Mouse (Mus musculus) lung, embryonic 16.5 days (tissue): ENCODE results near the gene Rap1a. TPM values are rescaled to one million over a fixed set of nuclear protein-coding genes. Genes with fewer than 3 reads are reported as not detected.

Experiments used
- ATAC-seq: fragments of 200-750 bp; cut with Nextera tagmentation; 2 replicates; pipeline ENCODE4 v1.8.0; 2017; ENCODE audit warnings: low read depth, mild to moderate bottlenecking, moderate library complexity
- H3K27ac ChIP-seq: fragments of 300-500 bp; sonication (generic); 2 replicates; pipeline ENCODE4 v1.5.1; 2014; ENCODE audit warnings: mild to moderate bottlenecking, control low read depth, low read length
- H3K27me3 ChIP-seq: fragments of 300-500 bp; sonication (generic); 2 replicates; pipeline ENCODE4 v1.6.1; 2014; ENCODE audit warnings: low read depth, low read length, mixed read lengths; ENCODE audit not compliant: control insufficient read depth, insufficient read depth
- H3K36me3 ChIP-seq: fragments of 300-500 bp; sonication (generic); 2 replicates; pipeline ENCODE4 v1.6.1; 2014; ENCODE audit warnings: low read length; ENCODE audit not compliant: control insufficient read depth, insufficient read depth
- H3K4me1 ChIP-seq: fragments of 300-500 bp; sonication (generic); replicated peaks from 2 replicates; pipeline ENCODE4 v1.6.1; 2014; ENCODE audit warnings: low read length, mixed read lengths; ENCODE audit not compliant: control insufficient read depth, insufficient read depth
- H3K4me2 ChIP-seq: fragments of 300-500 bp; sonication (generic); 2 replicates; pipeline ENCODE4 v1.6.1; 2014; ENCODE audit warnings: low read depth, low read length, control low read depth
- H3K4me3 ChIP-seq: fragments of 300-500 bp; sonication (generic); 2 replicates; pipeline ENCODE4 v1.5.1; 2014; ENCODE audit warnings: mild to moderate bottlenecking, low read length, control low read depth
- H3K9ac ChIP-seq: fragments of 300-500 bp; sonication (generic); 2 replicates; pipeline ENCODE4 v1.6.1; 2014; ENCODE audit warnings: low read length, control low read depth
- H3K9me3 ChIP-seq: fragments of 300-500 bp; sonication (generic); 2 replicates; pipeline ENCODE4 v1.6.1; 2016; ENCODE audit warnings: low read length; ENCODE audit not compliant: control insufficient read depth
- WGBS: fragments of 180-500 bp; shearing (Covaris S2); extraction: QIAGEN DNeasy Blood & Tissue Kit; methylation state at CpG from one replicate; pipeline ENCODE4 v1.1.7; 2014; 5-methylcytosine and 5-hydroxymethylcytosine counted together
- polyA plus RNA-seq: library from polyadenylated mRNA; unstranded; fragments of >200 nt; fragmentation: Nextera tagmentation; extraction: Ambion mirVana; gene quantifications from 2 replicates; pipeline ENCODE4 v1.2.1, GENCODE M21; 2015

The Rap1a gene
- polyA plus RNA-seq, 1 experiment from 2014 or later: 126 TPM

- 0 out of 2 replicates have a peak, but pooled peaks cover 2% of the 10 kb centered on the region for H3K4me1 ChIP-seq
- H3K4me2 ChIP-seq: no peak overlapping the region
- H3K4me3 ChIP-seq: no peak overlapping the region
- H3K36me3 ChIP-seq: 0 out of 2 replicates have a peak, but pooled peaks cover 2% of the 10 kb centered on the region
- no peaks in the 10 kb centered on the region for H3K9me3 ChIP-seq
- no peak overlapping the region for H3K9ac ChIP-seq
- no peaks in the 10 kb centered on the region for H3K27me3 ChIP-seq
- no peak overlapping the region for H3K27ac ChIP-seq
- no peak for ATAC-seq
- 72% methylated on average over 7 of the region's 7 CpGs for WGBS
These were observed 18.7 kb downstream of the Rap1a start for GRCm38 (mm10) chr3:105782406-105782805.

DNA sequence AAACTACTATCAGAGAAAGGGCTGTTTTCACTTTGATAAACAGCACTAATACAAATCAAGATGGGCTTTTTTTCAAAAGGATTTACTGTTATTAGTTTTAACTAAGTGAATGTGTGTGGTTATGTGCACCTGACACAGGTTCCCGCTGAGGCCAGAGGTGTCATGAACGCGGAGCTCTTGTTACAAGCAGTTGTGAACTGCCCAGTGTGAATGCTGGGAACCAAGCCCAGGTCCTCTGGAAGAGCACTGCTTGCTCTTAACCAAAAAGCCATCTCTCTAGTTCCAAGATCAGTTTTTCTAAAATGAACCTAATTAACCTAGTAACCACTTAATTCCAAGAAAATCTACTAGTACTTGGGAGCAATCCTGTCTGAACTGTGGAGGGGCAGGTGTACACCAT, 23.1 kb downstream of the Rap1a start:
- H3K27me3 ChIP-seq: no peaks in the 10 kb centered on the region
- WGBS: 95% methylated on average over 3 of the region's 3 CpGs
- ATAC-seq: no peak

DNA sequence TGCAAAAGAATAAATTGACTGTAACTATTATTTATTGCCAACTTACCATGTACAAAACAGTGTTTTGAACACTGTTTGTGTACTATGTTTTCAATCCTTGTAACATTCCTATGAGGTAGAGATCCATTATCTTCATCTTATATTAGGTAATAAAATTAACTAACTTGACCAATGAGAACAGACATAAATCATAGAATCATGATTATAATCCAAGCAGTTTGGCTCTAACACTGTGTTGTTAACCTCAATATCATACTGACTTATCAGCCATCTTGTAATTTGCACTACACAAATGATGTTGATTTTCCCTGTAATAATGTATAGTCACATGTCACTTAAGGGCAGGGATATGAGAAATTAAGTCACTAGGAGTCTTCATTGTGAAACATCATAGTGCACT, 26.6 kb downstream of the Rap1a start:
- Histone ChIP-seq H3K4me2 (no peak overlapping the region), H3K9ac (no peak overlapping the region), H3K9me3 (no peaks in the 10 kb centered on the region), H3K4me3 (no peak overlapping the region), H3K4me1 (no peaks in the 10 kb centered on the region), H3K36me3 (no peaks in the 10 kb centered on the region), H3K27me3 (no peaks in the 10 kb centered on the region), H3K27ac (no peak overlapping the region)
- ATAC-seq: no peak

More for the DNA sequence above, 23.1 kb downstream of the Rap1a start:
- Histone ChIP-seq H3K9me3 (no peaks in the 10 kb centered on the region), H3K4me2 (no peak overlapping the region), H3K27ac (no peak overlapping the region), H3K36me3 (no peaks in the 10 kb centered on the region), H3K9ac (no peak overlapping the region), H3K4me3 (no peak overlapping the region), H3K4me1 (0 out of 2 replicates have a peak, but pooled peaks cover 2% of the 10 kb centered on the region)

DNA sequence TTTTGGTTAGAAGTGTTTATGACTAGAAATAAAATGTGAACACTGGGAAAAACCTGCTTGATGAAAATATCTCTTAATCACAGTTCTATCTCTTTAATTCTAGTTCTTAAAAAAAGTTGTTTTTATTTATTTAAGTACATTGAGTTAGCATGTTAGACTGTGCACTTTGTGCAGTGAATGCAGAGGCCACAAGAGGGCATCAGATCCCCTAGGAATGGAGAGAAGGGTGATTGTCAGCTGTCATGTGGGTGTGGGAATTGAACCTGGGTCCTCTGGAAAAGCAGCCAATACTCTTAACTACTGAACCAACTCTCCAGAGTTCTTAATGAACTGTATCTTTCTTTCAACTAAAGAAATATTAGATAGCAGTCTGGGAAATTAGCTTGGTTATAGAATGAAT, 29.6 kb downstream of the Rap1a start:
- Histone ChIP-seq H3K9ac (no peak overlapping the region), H3K9me3 (no peaks in the 10 kb centered on the region), H3K36me3 (no peaks in the 10 kb centered on the region), H3K4me1 (no peaks in the 10 kb centered on the region), H3K27me3 (no peaks in the 10 kb centered on the region), H3K4me2 (no peak overlapping the region), H3K4me3 (no peak overlapping the region), H3K27ac (no peak overlapping the region)
- ATAC-seq: no peak

GRCm38 (mm10) chr3:105770836-105771235, 30.3 kb downstream of the Rap1a start:
- H3K4me3 ChIP-seq: no peak overlapping the region
- H3K4me2 ChIP-seq: no peak overlapping the region
- H3K36me3 ChIP-seq: no peaks in the 10 kb centered on the region
- no peak overlapping the region for H3K27ac ChIP-seq
- 96% methylated on average over 1 of the region's 1 CpGs for WGBS
- no peak overlapping the region for H3K9ac ChIP-seq
- no peak for ATAC-seq
- no peaks in the 10 kb centered on the region for H3K4me1 ChIP-seq
- no peaks in the 10 kb centered on the region for H3K9me3 ChIP-seq
- H3K27me3 ChIP-seq: no peaks in the 10 kb centered on the region

DNA sequence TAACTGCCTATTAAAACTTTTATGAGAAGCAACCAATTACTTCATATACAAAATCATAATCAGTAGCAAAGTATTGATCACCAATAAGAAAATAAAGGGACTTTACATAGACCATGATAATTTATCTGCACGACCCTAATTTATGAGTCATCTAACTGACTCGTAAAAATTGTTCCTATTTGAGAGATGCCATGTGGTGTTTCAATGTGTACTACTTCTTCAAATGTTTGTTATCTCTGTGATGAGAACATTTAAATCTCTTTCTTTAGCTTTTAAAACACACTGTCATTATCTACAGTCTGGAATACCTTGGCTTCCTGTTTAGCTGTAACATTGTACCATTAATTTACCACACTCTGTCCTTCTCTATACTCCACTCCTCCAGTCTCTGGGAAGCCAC, 31.8 kb downstream of the Rap1a start:
- Histone ChIP-seq H3K36me3 (no peaks in the 10 kb centered on the region), H3K4me1 (no peaks in the 10 kb centered on the region), H3K4me2 (no peak overlapping the region), H3K9ac (no peak overlapping the region), H3K4me3 (no peak overlapping the region), H3K9me3 (no peaks in the 10 kb centered on the region), H3K27me3 (no peaks in the 10 kb centered on the region), H3K27ac (no peak overlapping the region)
- 81% methylated on average over 2 of the region's 2 CpGs for WGBS
- ATAC-seq: no peak

DNA sequence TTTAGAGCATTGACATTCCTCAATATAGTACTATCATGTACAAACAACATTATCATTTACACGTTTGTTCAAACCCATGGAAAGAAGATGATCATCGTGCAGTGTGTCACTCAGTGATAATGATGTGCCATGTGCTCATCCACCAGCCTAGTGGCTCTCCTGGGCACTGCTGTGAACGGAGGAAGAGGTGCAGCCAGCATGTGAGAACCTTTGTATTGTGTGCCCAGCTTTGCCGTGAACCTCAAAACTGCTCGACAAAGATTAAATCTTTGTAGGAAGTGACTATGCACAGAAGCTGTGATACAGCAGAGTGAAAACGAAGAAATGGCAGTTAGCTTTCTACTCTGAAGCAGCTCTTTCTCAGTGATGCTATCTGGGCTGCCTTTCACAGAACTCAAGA, 32.6 kb downstream of the Rap1a start:
- H3K4me3 ChIP-seq: no peak overlapping the region
- no peaks in the 10 kb centered on the region for H3K27me3 ChIP-seq
- H3K9ac ChIP-seq: no peak overlapping the region
- peaks cover under 1% of the 10 kb centered on the region; the same call in 1 of the 2 replicates for H3K4me1 ChIP-seq
- no peaks in the 10 kb centered on the region for H3K9me3 ChIP-seq
- WGBS: 74% methylated on average over 6 of the region's 6 CpGs
- no peaks in the 10 kb centered on the region for H3K36me3 ChIP-seq
- no peak for ATAC-seq
- H3K4me2 ChIP-seq: no peak overlapping the region
- no peak overlapping the region for H3K27ac ChIP-seq

DNA sequence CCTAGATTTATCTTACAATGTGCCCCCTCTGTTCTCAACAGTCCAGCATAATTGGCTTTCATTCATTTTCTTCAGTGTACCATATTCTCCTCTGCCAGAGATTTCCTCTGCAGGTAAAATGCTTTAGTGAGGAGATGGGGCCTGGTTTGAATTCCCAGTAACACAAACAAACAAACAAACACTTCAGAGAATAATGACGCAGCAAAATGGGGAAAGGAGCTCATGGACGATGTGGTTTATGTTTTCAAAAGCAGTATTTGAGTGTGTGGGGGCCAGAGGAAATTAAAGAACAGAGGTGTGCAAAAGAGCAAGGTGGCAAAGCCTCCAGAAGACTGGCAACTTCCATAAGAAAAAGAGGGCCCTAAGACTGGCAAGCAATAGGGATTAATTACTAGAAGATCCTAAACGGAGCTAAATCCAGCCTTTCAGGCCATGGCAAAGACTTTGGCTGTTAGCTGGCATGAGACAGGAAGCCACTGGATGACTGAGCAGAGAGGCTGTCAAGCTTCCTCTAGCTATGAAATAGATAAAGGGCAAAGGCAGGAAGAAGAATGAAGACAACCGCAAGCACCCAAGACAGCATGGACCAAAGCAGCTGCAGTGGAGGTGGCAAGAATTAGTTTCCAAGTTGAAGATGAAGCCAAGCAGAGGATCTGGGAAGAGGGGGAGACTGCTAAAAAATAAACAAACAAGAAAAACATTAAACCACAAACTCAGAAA, 37.8 kb downstream of the Rap1a start:
- WGBS: 65% methylated on average over 4 of the region's 4 CpGs

DNA sequence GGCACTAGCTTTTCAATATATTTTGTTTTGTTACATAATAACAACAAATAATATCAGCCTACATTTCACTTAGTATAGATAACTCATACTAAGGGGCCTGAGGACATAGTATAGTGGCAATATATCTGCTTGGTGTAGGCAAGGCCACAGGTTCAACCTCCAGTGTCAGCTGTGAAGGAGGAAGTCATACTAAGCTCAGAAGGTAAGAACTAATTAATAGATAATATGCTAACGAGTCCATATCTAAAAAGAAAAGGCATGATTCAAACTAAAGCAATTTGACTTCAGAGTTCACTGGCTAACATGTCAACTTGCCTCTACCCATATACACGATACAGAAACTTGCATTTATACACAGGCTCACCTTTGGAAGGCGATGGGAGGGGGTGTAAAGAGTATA, 41.1 kb downstream of the Rap1a start:
- Histone ChIP-seq H3K9ac (no peak overlapping the region), H3K27ac (no peak overlapping the region), H3K4me2 (no peak overlapping the region), H3K4me1 (peaks cover 9% of the 10 kb centered on the region), H3K4me3 (no peak overlapping the region), H3K36me3 (no peaks in the 10 kb centered on the region), H3K9me3 (no peaks in the 10 kb centered on the region), H3K27me3 (no peaks in the 10 kb centered on the region)
- WGBS: 92% methylated on average over 3 of the region's 3 CpGs
- no peak for ATAC-seq

More for the DNA sequence above, 37.8 kb downstream of the Rap1a start:
- Histone ChIP-seq H3K36me3 (no peaks in the 10 kb centered on the region), H3K4me2 (no peak overlapping the region), H3K9me3 (no peaks in the 10 kb centered on the region), H3K9ac (no peak overlapping the region), H3K4me3 (no peak overlapping the region), H3K27me3 (no peaks in the 10 kb centered on the region), H3K4me1 (peaks cover 4% of the 10 kb centered on the region; the same call in 1 of the 2 replicates), H3K27ac (no peak overlapping the region)
- ATAC-seq: no peak
